Mouse (Mus musculus) testis, adult 2 months (tissue): ENCODE measurements at regions not wholly inside any gene's neighbourhood (a gene's known extent, or its start where the extent isn't known, plus 50 kb on each side); places are given as distances from the start of the nearest gene placed in this dataset.

Experiments
- H3K27ac ChIP-seq: fragments of 200-500 bp; 2 replicates; pipeline ENCODE4 v1.5.1; 2012; ENCODE audit warnings: low read depth, low read length; ENCODE audit not compliant: control insufficient read depth, insufficient read depth
- H3K27me3 ChIP-seq: fragments of 200-500 bp; 2 replicates; pipeline ENCODE4 v1.6.1; 2012; ENCODE audit warnings: mild to moderate bottlenecking, low read length, moderate library complexity; ENCODE audit not compliant: control insufficient read depth, insufficient read depth
- H3K36me3 ChIP-seq: fragments of 200-500 bp; 2 replicates; pipeline ENCODE4 v1.6.1; 2012; ENCODE audit warnings: mild to moderate bottlenecking, low read length; ENCODE audit not compliant: control insufficient read depth, insufficient read depth
- H3K4me1 ChIP-seq: fragments of 200-500 bp; 2 replicates; pipeline ENCODE4 v1.6.1; 2012; ENCODE audit warnings: low read length; ENCODE audit not compliant: control insufficient read depth, insufficient read depth
- H3K4me3 ChIP-seq: fragments of 200-500 bp; 2 replicates; pipeline ENCODE4 v1.5.1; 2012; ENCODE audit warnings: low read depth, mild to moderate bottlenecking, low read length, moderate library complexity, mixed read lengths; ENCODE audit not compliant: control insufficient read depth
- CTCF ChIP-seq: fragments of 200-500 bp; IDR thresholded peaks from 2 replicates; pipeline ENCODE4 v1.5.1; 2012; ENCODE audit warnings: low read depth, mild to moderate bottlenecking, inconsistent platforms, low read length, moderate library complexity; ENCODE audit not compliant: control insufficient read depth, insufficient read depth, insufficient replicate concordance
- POLR2A ChIP-seq: fragments of 200-500 bp; IDR thresholded peaks from 2 replicates; pipeline ENCODE4 v1.6.1; 2012; ENCODE audit warnings: low read depth, mild to moderate bottlenecking, inconsistent platforms, low read length, moderate library complexity; ENCODE audit not compliant: control insufficient read depth

- H3K4me1 ChIP-seq = no peaks in the 10 kb centered on the region
- no peaks in the 10 kb centered on the region for H3K27me3 ChIP-seq
- TF ChIP-seq CTCF (no peak), POLR2A (no peak)
- no peaks in the 10 kb centered on the region for H3K36me3 ChIP-seq
- no peak overlapping the region for H3K4me3 ChIP-seq
- H3K27ac ChIP-seq = no peak overlapping the region
These were observed 63.5 kb downstream of the Fam43a start for GRCm38 (mm10) chr16:30663055-30663454.

- no peaks in the 10 kb centered on the region for H3K36me3 ChIP-seq
- no peak overlapping the region for H3K27ac ChIP-seq
- TF ChIP-seq CTCF (no peak), POLR2A (no peak)
- no peak overlapping the region for H3K4me3 ChIP-seq
- no peaks in the 10 kb centered on the region for H3K4me1 ChIP-seq
- no peaks in the 10 kb centered on the region for H3K27me3 ChIP-seq
These were observed 64.4 kb downstream of the Fam43a start for GRCm38 (mm10) chr16:30663971-30664370.

GRCm38 (mm10) chr16:30664433-30664832 lies 64.9 kb downstream of the Fam43a start:
- no peak for TF ChIP-seq CTCF
- TF ChIP-seq POLR2A = no peak
- no peak overlapping the region for H3K27ac ChIP-seq

GRCm38 (mm10) chr16:30665881-30666280 lies 66.4 kb downstream of the Fam43a start:
- Histone ChIP-seq H3K36me3 (no peaks in the 10 kb centered on the region), H3K27ac (no peak overlapping the region), H3K4me1 (no peaks in the 10 kb centered on the region), H3K27me3 (no peaks in the 10 kb centered on the region), H3K4me3 (no peak overlapping the region)
- TF ChIP-seq CTCF (no peak), POLR2A (no peak)

More at GRCm38 (mm10) chr16:30664433-30664832, 64.9 kb downstream of the Fam43a start:
- Histone ChIP-seq H3K4me1 (no peaks in the 10 kb centered on the region), H3K36me3 (no peaks in the 10 kb centered on the region), H3K4me3 (no peak overlapping the region), H3K27me3 (no peaks in the 10 kb centered on the region)

GRCm38 (mm10) chr16:30669883-30670282 lies 70.4 kb downstream of the Fam43a start:
- no peak for TF ChIP-seq CTCF
- TF ChIP-seq POLR2A = no peak
- Histone ChIP-seq H3K4me1 (no peaks in the 10 kb centered on the region), H3K36me3 (no peaks in the 10 kb centered on the region), H3K27ac (no peak overlapping the region), H3K27me3 (no peaks in the 10 kb centered on the region), H3K4me3 (no peak overlapping the region)

GRCm38 (mm10) chr16:30671584-30671983 lies 72.1 kb downstream of the Fam43a start:
- Histone ChIP-seq H3K27me3 (no peaks in the 10 kb centered on the region), H3K36me3 (no peaks in the 10 kb centered on the region), H3K27ac (no peak overlapping the region), H3K4me1 (no peaks in the 10 kb centered on the region), H3K4me3 (no peak overlapping the region)
- TF ChIP-seq CTCF = no peak
- no peak for TF ChIP-seq POLR2A

GRCm38 (mm10) chr16:30672776-30673550 lies 73.4 kb downstream of the Fam43a start:
- Histone ChIP-seq H3K4me1 (no peaks in the 10 kb centered on the region), H3K36me3 (no peaks in the 10 kb centered on the region), H3K4me3 (no peak overlapping the region), H3K27me3 (no peaks in the 10 kb centered on the region), H3K27ac (no peak overlapping the region)
- TF ChIP-seq CTCF (no peak), POLR2A (no peak)
